Mouse (Mus musculus): ENCODE measurements around the gene Ddx54. TPM values are rescaled to one million over a fixed set of nuclear protein-coding genes. Genes with fewer than 3 reads are reported as not detected.

Gene Ddx54
- 36.0 and 41.7 TPM in 2 replicates for total RNA-seq (2017)

DNA sequence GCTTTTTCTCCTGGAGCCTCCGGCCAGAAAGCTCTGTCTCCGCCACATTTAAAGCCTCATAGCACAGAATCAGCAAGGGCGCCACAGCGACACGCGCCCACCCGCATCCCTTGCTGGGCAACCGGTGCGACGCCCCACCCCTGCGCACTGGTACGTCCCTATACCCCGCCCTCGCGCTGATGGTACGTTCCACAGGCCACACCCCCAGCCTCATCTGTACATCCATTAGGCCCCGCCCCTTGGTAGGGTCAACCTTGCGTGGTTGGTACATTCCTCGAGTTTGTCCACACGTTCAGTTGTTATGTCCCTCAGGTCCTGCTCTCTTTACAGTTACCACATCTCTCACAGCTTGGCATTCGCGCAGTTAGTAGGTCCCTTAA lies at the start of gene Ddx54, which contains the start of gene Rita1:
Gene Ddx54 (plus strand): TSS at position 298 of the 380 bp plus-strand sequence.
Gene Rita1 (minus strand): TSS at position 148 of the 380 bp plus-strand sequence.
- peak; percentile 77 for ATAC-seq (replicated peaks; ENCODE audit: low read depth, poor library complexity, severe bottlenecking)

- no peak for ATAC-seq (replicated peaks; ENCODE audit: low read depth, poor library complexity, severe bottlenecking)
These were observed 49.3 kb upstream of the Ddx54 start for GRCm38 (mm10) chr5:120562956-120563913.

DNA sequence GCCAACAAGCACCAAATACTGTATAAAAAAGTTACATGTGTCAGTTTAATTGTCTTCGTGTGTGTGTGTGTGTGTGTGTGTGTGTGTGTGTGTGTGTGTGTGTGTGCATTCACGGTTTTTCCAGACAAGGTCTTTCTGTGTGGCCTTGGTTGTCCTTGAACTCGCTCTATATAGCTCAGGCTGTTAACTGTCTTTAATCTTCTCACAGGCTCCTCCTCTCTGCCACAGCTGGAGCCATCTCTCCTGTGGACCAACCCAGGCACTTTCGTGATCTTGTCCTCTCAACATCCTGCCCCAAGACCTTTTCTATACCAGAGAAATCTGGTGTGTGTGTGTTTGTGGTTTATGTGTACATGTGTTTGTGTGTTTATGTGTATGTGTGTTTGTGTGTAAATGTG lies 48.6 kb upstream of the Ddx54 start:
- ATAC-seq (replicated peaks; ENCODE audit: low read depth, poor library complexity, severe bottlenecking): no peak

- no peak for ATAC-seq (replicated peaks; ENCODE audit: low read depth, poor library complexity, severe bottlenecking)
These were observed 47.2 kb upstream of the Ddx54 start for GRCm38 (mm10) chr5:120565171-120565905.

- ATAC-seq (replicated peaks; ENCODE audit: low read depth, poor library complexity, severe bottlenecking): no peak
These were observed 46.4 kb upstream of the Ddx54 start for GRCm38 (mm10) chr5:120566101-120566500.

- no peak for ATAC-seq (replicated peaks; ENCODE audit: low read depth, poor library complexity, severe bottlenecking)
These were observed 45.8 kb upstream of the Ddx54 start for GRCm38 (mm10) chr5:120566681-120567252.

- ATAC-seq (replicated peaks; ENCODE audit: low read depth, poor library complexity, severe bottlenecking): no peak
These were observed 45.3 kb upstream of the Ddx54 start for GRCm38 (mm10) chr5:120567253-120567701.

DNA sequence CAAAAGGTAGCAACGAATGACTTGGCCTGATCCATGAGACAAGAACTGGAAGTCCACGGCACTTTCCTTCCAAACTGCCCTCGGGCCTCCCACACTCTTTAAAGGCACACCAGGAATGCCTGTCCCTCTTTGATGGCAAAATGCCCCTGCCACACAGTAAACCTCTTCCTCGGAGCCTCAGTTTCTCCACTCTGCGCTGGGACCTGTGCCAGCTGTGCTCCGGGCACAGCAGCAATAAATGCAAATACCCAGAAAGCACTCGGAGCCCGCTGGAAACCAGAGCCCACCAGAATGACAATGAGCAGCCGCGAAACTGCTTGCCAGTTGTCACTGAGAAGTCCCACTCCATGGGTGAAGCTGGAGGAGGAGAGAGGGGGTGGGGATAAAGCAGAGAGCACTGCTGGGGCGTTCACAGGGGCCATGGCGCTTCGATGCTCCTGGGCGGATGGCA lies 44.8 kb upstream of the Ddx54 start:
- ATAC-seq (replicated peaks; ENCODE audit: low read depth, poor library complexity, severe bottlenecking): no peak

- ATAC-seq (replicated peaks; ENCODE audit: low read depth, poor library complexity, severe bottlenecking): no peak
These were observed 44.2 kb upstream of the Ddx54 start for GRCm38 (mm10) chr5:120568336-120568768.

DNA sequence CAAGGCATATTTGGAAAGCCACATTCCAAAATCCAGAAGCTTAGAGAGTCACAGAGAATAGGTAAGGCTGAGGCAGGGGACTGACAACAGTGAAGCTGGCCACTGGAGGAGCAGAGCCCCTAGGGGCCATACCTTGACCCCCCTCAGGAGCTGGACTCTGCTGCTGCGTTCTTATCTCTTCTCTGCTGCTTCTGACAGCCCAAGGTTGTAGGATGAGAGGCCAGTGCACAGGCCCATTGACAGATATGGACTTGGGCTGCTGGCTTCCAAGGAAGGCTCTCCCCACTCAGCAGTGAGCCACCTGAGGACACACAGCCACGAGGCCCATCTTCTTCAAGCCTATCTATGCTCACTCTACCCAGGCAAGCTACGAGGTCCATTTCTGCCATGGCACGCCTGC lies 43.6 kb upstream of the Ddx54 start:
- no peak for ATAC-seq (replicated peaks; ENCODE audit: low read depth, poor library complexity, severe bottlenecking)

GRCm38 (mm10) chr5:120569791-120570190 lies 42.7 kb upstream of the Ddx54 start:
- ATAC-seq (replicated peaks; ENCODE audit: low read depth, poor library complexity, severe bottlenecking): no peak

GRCm38 (mm10) chr5:120570289-120570897 lies 42.1 kb upstream of the Ddx54 start:
- ATAC-seq (replicated peaks; ENCODE audit: low read depth, poor library complexity, severe bottlenecking): peak; percentile 79

- no peak for ATAC-seq (replicated peaks; ENCODE audit: low read depth, poor library complexity, severe bottlenecking)
These were observed 41.3 kb upstream of the Ddx54 start for GRCm38 (mm10) chr5:120571056-120571740.

- no peak for ATAC-seq (replicated peaks; ENCODE audit: low read depth, poor library complexity, severe bottlenecking)
These were observed 38.0 kb upstream of the Ddx54 start for GRCm38 (mm10) chr5:120574469-120575063.

GRCm38 (mm10) chr5:120576781-120577301 lies 35.7 kb upstream of the Ddx54 start:
- peak; percentile 24 for ATAC-seq (replicated peaks; ENCODE audit: low read depth, poor library complexity, severe bottlenecking)

GRCm38 (mm10) chr5:120577935-120578441 lies 34.6 kb upstream of the Ddx54 start:
- ATAC-seq (replicated peaks; ENCODE audit: low read depth, poor library complexity, severe bottlenecking): peak; percentile 55

- peak; percentile 76 for ATAC-seq (replicated peaks; ENCODE audit: low read depth, poor library complexity, severe bottlenecking)
These were observed 33.9 kb upstream of the Ddx54 start for GRCm38 (mm10) chr5:120578504-120579081.

DNA sequence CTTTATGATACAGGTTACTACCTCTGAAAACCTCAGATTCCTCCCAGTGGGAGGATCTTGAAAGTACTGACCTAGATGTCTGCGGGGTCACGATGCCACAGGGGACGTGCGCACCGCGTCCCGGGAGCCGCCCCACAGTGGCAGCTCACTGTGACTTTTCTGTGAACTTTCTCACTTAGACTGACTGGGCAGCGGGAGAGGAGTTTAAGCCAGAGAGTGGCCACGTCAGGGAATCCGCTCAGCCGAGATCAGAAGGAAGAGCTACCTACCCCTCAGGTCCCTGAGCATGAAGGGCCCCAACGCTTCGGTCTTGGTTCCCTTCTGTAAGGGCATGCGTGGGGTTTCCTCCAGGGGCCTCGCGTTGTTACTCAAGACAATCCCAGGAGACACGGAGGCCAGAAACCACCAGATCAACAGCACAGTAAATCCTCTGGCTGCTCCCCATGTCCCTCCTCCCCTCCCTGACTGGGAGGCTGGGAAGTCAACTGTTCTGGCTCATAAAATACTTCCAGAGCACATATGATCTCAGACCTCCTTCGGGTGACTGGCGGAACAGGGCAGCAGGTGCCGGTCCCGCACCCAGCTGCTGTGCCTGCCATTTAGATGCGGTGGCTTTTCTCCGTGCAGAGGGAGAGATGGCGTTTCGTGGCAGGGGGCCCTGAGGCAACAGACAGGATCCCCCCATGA lies 33.2 kb upstream of the Ddx54 start:
- peak; percentile 11; the same call in 1 of the 2 replicates for ATAC-seq (replicated peaks; ENCODE audit: low read depth, poor library complexity, severe bottlenecking)

Measured in common myeloid progenitor, adult 5-6 weeks (primary cell).